Mouse (Mus musculus): ENCODE data around the gene Nrm. TPM values are rescaled to one million over a fixed set of nuclear protein-coding genes. Genes with fewer than 3 reads are reported as not detected.

Gene Nrm
- total RNA-seq (2021): 1 to 10 TPM in 1 of 2 experiments, under 1 TPM in 1; 0.68 to 1.5 TPM
- long read RNA-seq, experiment 1: 0 reads
- long read RNA-seq, experiment 2, partial matches to known transcripts: 0 of 1 reads
- long read RNA-seq, experiment 2, other reads (novel, unspliced or antisense): 0 of 1 reads

DNA sequence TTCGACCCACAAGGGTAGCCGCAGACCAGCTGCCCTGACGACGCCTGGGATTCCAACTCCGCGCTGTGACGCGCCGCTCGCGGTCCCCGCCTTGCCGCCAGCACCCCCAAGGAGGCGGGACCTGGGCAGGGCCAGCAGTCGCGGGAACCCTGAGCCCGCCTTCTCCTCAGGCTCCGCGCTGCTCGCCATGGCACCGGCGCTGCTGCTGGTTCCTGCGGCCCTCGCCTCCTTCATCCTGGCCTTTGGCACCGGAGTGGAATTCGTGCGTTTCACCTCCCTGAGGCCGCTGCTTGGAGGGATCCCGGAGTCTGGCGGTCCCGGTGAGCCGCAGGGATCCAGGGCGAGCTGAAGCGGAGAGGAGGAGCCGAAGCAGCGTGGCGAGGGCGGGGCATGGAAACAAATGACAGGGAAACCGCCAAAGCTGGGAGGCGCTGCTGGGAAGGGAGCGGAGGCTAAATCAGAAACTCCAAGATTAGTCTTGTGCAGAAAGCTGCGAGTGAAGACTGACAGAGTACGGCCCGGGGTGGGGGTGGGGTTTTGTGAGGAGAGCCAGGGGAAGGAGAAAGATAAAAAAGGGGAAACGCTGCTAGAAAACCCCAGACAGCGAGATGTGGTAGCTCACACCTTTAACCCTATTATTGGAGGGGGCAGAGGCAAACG lies at the start of gene Nrm:
TSS of gene Nrm (plus strand) at position 121 of the 660 bp plus-strand sequence.
- DNase-seq (ENCODE audit: low spot score): peak; percentile 92

DNA sequence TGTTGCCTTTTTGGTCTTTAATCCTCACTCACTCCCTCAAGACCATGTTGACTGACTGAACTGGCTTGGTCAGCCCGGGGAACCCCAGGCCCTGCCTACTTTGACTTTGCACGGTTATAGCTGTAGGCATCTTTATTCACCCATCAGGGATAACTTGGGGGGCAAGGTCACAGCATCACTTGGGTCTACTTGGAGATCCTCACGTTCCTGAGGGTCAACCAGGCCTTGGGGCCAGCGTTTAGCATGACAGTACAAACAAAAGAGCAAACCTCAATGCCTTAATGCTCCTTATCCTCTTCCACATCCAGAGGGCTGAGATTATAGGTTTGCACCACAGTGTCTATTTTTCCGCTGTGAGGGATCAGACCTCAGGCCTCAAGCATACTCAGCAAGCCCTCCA lies 48.8 kb upstream of the Nrm start:
- no peak for DNase-seq (ENCODE audit: low spot score)

- no peak for DNase-seq (ENCODE audit: low spot score)
Measured at GRCm38 (mm10) chr17:35812736-35813135, 48.4 kb upstream of the Nrm start.

DNA sequence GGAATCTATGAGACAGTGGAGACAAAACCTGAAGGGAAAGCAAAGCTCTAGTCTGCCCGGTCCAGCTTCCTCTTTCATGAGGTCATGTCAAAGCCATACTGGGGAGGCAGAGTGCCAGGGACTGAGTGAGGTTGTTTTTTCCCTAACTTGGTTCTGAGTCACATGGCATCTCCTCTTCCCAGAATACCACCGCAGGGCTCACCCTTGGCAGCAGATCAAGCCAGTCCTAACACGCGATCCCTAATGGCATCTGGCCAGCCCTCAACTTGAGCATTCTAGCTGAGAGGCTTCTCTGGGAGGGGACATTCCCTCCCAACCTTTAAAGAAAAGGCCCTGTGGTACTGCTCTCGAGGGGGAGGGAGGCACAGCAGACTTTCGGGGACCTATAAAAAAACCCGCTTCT lies 47.9 kb upstream of the Nrm start:
- peak; percentile 97 for DNase-seq (ENCODE audit: low spot score)

DNA sequence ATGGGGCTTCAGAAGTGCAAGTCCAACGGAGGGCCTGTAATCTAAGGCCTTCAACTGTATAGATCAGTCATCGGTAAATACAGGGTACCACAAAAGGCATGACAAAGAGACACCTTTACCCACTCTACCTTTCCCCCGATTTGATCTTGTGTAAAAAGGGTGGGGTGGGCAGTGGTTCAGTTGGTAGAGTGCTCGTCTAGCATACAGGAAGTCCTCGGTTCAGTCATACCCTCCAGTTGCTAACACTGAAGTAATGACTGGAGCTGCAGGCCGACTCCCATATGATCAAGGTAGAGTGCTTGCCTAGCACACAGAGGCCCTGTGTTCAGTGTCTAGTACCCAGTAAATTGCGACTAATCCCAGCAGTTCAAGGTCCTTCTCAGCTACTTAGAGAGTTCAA lies 47.5 kb upstream of the Nrm start:
- DNase-seq (ENCODE audit: low spot score): no peak

- no peak for DNase-seq (ENCODE audit: low spot score)
Measured at GRCm38 (mm10) chr17:35814678-35815077, 46.4 kb upstream of the Nrm start.

GRCm38 (mm10) chr17:35815836-35816235 lies 45.3 kb upstream of the Nrm start:
- DNase-seq (ENCODE audit: low spot score): no peak

DNA sequence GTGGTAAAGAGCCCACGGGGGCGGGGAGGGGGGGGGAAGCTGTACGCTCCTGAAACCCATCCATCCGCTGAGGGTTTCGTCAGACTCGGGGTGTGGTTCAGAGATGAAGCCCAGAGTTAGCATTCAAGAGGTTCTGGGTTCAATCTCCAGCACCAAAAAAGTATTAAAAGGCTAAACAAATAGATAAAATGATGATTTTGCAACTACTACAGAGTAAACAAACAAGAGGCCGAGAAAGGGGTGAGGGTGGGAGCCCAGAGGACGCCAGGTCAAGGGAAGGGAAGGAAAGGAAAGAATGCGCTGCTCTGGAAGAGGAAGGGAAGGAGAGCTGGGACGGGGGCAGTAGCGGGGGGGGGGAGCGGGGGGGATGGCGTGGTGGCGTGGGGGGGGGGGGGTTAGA lies 44.4 kb upstream of the Nrm start:
- no peak for DNase-seq (ENCODE audit: low spot score)

DNA sequence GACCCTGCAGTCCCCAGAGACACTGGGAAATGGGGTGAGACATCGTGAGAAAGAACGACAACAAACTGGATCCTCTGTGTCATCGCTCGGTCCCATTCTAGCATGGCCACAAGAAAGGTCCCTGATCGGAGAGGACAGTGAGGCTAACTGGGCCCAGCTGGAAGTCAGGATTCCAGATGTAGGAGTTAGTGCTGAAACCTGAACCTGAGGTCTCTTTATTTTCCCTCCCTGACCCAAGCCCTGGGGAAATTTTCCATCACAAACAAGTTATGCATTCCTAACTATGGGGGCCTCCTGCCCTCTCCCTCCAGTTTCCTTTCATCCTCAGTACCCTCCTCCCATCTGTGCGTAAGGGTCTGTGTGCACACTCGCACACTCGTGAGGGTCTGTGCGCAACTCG lies 43.9 kb upstream of the Nrm start:
- DNase-seq (ENCODE audit: low spot score): no peak

- no peak for DNase-seq (ENCODE audit: low spot score)
Measured at GRCm38 (mm10) chr17:35820111-35820510, 41.0 kb upstream of the Nrm start.

- DNase-seq (ENCODE audit: low spot score): peak; percentile 86
Measured at GRCm38 (mm10) chr17:35821439-35822430, 39.4 kb upstream of the Nrm start, which contains the start of gene Ier3. Gene Ier3, plus strand, starts transcription at chr17:35821684.

- DNase-seq (ENCODE audit: low spot score): no peak
Measured at GRCm38 (mm10) chr17:35822564-35822963, 38.6 kb upstream of the Nrm start.

GRCm38 (mm10) chr17:35822964-35823937 lies 37.9 kb upstream of the Nrm start, which contains the start of gene Flot1:
Gene Flot1, plus strand, starts transcription at chr17:35823230.
- peak; percentile 91 for DNase-seq (ENCODE audit: low spot score)

DNA sequence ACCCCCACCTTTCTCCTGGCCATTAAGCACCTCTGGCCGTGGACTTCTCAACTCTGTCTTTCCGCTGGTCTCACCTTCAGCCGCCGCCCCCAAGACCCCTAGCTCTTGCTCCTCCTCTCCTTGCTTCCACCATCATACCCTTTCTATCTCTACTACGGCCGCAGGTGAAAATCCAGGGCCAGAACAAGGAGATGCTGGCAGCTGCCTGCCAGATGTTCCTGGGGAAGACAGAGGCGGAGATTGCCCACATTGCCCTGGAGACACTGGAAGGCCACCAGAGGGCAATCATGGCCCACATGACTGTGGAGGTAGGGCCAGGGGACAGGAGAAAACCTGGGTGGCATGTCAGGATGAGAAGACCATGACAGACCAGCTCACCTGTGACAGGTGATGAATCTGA lies 36.7 kb upstream of the Nrm start:
- no peak for DNase-seq (ENCODE audit: low spot score)

DNA sequence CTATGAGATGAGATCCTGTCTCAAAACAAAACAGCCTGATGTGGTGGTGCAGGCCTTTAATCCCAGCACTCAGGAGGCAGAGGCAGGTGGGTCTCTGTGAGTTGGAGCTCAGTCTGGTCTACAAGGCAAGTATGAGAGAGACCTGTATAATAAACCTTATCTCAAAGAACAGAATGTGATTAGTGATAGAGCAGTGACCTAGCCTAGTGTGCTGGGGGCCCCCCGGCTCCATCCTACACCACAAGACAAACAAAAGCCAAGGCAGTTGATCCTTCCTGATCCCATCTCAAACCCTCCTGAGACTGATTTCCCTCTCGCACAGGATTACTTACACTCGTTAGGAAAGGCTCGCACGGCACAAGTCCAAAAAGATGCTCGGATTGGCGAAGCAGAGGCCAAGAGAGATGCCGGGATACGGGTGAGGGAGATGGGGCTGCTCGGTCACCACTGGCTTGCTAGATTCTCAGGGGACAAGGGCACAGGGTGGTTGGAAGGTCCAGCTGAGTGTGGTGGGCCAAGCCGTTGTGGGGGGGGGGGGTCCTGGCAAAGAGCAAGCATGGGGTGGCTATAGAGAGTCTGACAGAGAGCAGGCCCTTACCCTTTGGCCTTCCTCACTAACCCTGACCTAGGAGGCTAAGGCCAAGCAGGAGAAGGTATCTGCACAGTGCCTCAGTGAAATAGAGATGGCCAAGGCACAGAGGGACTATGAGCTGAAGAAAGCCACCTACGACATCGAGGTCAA lies 35.8 kb upstream of the Nrm start:
- no peak for DNase-seq (ENCODE audit: low spot score)

GRCm38 (mm10) chr17:35829737-35830136 lies 31.4 kb upstream of the Nrm start:
- peak; percentile 80 for DNase-seq (ENCODE audit: low spot score)

GRCm38 (mm10) chr17:35832400-35833238 lies 28.5 kb upstream of the Nrm start:
- no peak for DNase-seq (ENCODE audit: low spot score)

- no peak for DNase-seq (ENCODE audit: low spot score)
Measured at GRCm38 (mm10) chr17:35833239-35833751, 27.8 kb upstream of the Nrm start.

DNA sequence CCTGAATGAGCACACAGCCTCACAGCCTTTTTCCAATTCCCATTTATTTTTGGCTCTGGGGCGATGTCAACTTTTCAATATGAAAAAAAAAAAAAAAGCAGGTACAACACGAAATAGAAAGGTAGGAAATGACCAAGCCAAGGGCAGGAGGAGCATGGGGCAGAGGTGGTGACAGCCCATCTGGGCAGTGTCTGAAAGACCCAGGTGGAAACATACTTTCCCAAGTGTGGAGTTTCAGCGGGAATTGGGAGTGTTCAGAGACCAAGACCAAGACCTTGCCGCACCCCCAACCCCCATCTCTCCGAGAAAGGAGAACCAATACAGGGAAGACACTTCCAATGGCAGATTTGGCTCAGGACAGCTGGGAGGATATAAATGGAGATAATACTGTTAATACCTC lies 27.2 kb upstream of the Nrm start:
- no peak for DNase-seq (ENCODE audit: low spot score)

Data from gastrocnemius, adult 18-20 months (tissue).